Mouse (Mus musculus) midbrain, postnatal 0 days (tissue): ENCODE data around the gene Tns3. TPM values are rescaled to one million over a fixed set of nuclear protein-coding genes. Genes with fewer than 3 reads are reported as not detected.
A peak's percentile ranks its signal among the peaks of the same experiment; 100 is the strongest.

Experiments used
- ATAC-seq: fragments of 200-750 bp; cut with Nextera tagmentation; 2 replicates; pipeline ENCODE4 v1.8.0; 2017; ENCODE audit warnings: moderate number of reproducible peaks, mild to moderate bottlenecking, moderate TSS enrichment, moderate library complexity; ENCODE audit not compliant: low FRiP score
- DNase-seq: peaks from one replicate; pipeline ENCODE4 v3.0.0-alpha.2; 2015; ENCODE audit warnings: low spot score
- H3K27ac ChIP-seq: fragments of 300-500 bp; sonication (generic); 2 replicates; pipeline ENCODE4 v1.5.1; 2014; ENCODE audit warnings: low read depth, mild to moderate bottlenecking, low read length, mixed read lengths
- H3K27me3 ChIP-seq: fragments of 300-500 bp; sonication (generic); 2 replicates; pipeline ENCODE4 v1.6.1; 2014; ENCODE audit warnings: low read length, control low read depth, mixed read lengths; ENCODE audit not compliant: insufficient read depth
- H3K36me3 ChIP-seq: fragments of 300-500 bp; sonication (generic); 2 replicates; pipeline ENCODE4 v1.6.1; 2014; ENCODE audit warnings: low read length, control low read depth, mixed read lengths; ENCODE audit not compliant: insufficient read depth
- H3K4me1 ChIP-seq: fragments of 300-500 bp; sonication (generic); 2 replicates; pipeline ENCODE4 v1.6.1; 2014; ENCODE audit warnings: mild to moderate bottlenecking, control low read depth, antibody characterized with exemption, low read length, mixed read lengths; ENCODE audit not compliant: insufficient read depth
- H3K4me2 ChIP-seq: fragments of 300-500 bp; sonication (generic); 2 replicates; pipeline ENCODE4 v1.6.1; 2014; ENCODE audit warnings: low read depth, mild to moderate bottlenecking, low read length, mixed read lengths; ENCODE audit not compliant: poor library complexity, severe bottlenecking
- H3K4me3 ChIP-seq: fragments of 300-500 bp; sonication (generic); 2 replicates; pipeline ENCODE4 v1.5.1; 2014; ENCODE audit warnings: low read depth, mild to moderate bottlenecking, low read length, moderate library complexity
- H3K9ac ChIP-seq: fragments of 300-500 bp; sonication (generic); replicated peaks from 2 replicates; pipeline ENCODE4 v1.6.1; 2014; ENCODE audit warnings: mild to moderate bottlenecking, low read length, moderate library complexity, mixed read lengths; ENCODE audit not compliant: poor library complexity, severe bottlenecking
- H3K9me3 ChIP-seq: fragments of 300-500 bp; sonication (generic); 2 replicates; pipeline ENCODE4 v1.6.1; 2016; ENCODE audit warnings: low read length, control low read depth
- CTCF ChIP-seq: IDR thresholded peaks from 2 replicates; pipeline ENCODE4 v1.5.1; 2016; ENCODE audit warnings: antibody characterized with exemption, mild to moderate bottlenecking
- WGBS: fragments of 180-500 bp; shearing (Covaris S2); extraction: QIAGEN DNeasy Blood & Tissue Kit; methylation state at CpG from one replicate; pipeline ENCODE4 v1.1.7; 2014; 5-methylcytosine and 5-hydroxymethylcytosine counted together
- polyA plus RNA-seq: library from polyadenylated mRNA; unstranded; fragments of >200 nt; fragmentation: Nextera tagmentation; extraction: Ambion mirVana; gene quantifications from 2 replicates; pipeline ENCODE4 v1.2.1, GENCODE M21; 2015
- total RNA-seq: library from RNA; depleted of rRNA; stranded (reverse); fragments of >200 nt; gene quantifications from 2 replicates; pipeline ENCODE4 v1.2.3, GENCODE M21; 2014

Gene Tns3
- total and polyA plus RNA-seq, 2 experiments from 2014 or later: 4.9 to 38.7 TPM

- peak; percentile 89 for TF ChIP-seq CTCF
- no peak overlapping the region for H3K4me2 ChIP-seq
- no peaks in the 10 kb centered on the region for H3K9me3 ChIP-seq
- 0 out of 2 replicates have a peak, but pooled peaks cover 3% of the 10 kb centered on the region for H3K4me1 ChIP-seq
- H3K27me3 ChIP-seq: no peaks in the 10 kb centered on the region
- WGBS: 38% methylated on average over 10 of the region's 10 CpGs
- no peak overlapping the region for H3K4me3 ChIP-seq
- H3K9ac ChIP-seq: no peak overlapping the region
- no peak overlapping the region for H3K27ac ChIP-seq
- ATAC-seq (peak; percentile 58), DNase-seq (peak; percentile 89)
- H3K36me3 ChIP-seq: peaks cover 3% of the 10 kb centered on the region; the same call in 1 of the 2 replicates
These were observed 140.8 kb downstream of the Tns3 start for GRCm38 (mm10) chr11:8523344-8524126.

DNA sequence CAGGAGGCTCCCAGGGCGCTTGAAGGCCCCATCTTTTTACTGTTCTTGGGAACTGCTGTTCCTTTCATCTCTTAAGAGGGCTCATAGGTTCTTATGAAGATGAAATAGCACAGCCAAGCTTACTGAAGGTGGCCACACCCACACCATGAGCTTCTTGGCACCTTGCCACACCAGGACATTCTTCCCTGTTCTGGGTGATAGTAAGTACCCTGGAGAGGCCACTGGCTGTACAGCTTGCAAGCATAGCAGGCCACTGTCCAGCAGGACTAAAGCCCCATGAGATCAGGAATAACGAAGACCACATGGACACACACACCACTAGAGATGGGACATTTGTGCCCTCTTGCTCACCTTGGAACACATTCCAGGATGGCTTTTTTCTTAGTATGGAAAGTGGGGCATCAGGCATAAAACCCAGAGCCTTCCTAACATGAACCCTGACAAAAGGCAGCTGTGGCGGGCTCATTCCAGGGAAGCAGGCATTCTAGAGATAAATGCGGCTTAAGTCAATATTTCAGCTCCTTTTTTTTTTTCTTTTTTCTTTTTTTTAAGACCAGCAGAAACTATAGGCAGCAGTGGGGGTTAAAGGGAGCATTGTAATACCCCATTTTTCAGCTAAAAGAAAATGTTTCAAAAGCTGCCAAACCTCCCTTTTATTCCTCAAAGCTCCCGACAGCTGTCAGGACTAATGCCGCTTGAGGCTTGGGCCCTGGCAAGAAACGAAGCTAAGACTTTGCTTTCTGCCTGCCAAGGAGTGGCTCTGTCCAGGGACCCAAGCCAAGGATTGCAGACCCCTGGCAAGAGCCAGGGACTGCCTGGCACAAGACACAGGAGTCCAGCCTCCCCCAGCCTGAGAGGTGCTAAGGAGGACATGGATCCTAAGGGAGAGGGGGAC, 150.7 kb downstream of the Tns3 start:
- H3K27ac ChIP-seq: peak overlapping the region; percentile 26
- TF ChIP-seq CTCF: no peak
- 33% methylated on average over 7 of the region's 7 CpGs for WGBS
- H3K4me1 ChIP-seq: no peaks in the 10 kb centered on the region
- no peaks in the 10 kb centered on the region for H3K36me3 ChIP-seq
- ATAC-seq (peak; percentile 60), DNase-seq (peak; percentile 86)
- H3K27me3 ChIP-seq: no peaks in the 10 kb centered on the region
- H3K9ac ChIP-seq: no peak overlapping the region
- no peaks in the 10 kb centered on the region for H3K9me3 ChIP-seq
- no peak overlapping the region for H3K4me2 ChIP-seq
- H3K4me3 ChIP-seq: no peak overlapping the region

- H3K9me3 ChIP-seq: no peaks in the 10 kb centered on the region
- no peaks in the 10 kb centered on the region for H3K36me3 ChIP-seq
- H3K27ac ChIP-seq: no peak overlapping the region
- TF ChIP-seq CTCF: no peak
- H3K4me2 ChIP-seq: no peak overlapping the region
- no peaks in the 10 kb centered on the region for H3K4me1 ChIP-seq
- 48% methylated on average over 2 of the region's 2 CpGs for WGBS
- H3K27me3 ChIP-seq: no peaks in the 10 kb centered on the region
- H3K4me3 ChIP-seq: no peak overlapping the region
- ATAC-seq (no peak), DNase-seq (no peak)
- H3K9ac ChIP-seq: no peak overlapping the region
These were observed 154.0 kb downstream of the Tns3 start for GRCm38 (mm10) chr11:8510294-8510693.

DNA sequence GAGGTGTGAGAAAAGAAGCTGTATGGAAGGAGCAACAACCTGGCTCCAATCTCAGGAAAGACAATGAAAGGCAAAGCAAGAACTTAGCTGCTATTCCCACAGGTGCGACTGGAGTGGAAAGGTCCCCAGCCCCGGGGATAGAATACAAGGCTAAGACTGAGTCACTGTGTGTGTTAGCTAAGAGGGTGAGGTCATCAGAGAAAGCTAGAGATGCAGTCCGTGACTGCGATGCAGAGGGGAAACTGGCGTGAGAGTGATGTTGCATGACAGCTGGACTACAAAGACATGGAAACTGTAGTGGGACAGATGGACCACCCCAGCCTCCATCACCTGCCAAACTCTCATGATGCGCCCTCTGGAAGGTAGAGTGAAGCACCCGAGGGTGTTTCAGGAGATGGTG, 154.7 kb downstream of the Tns3 start:
- Histone ChIP-seq H3K4me1 (no peaks in the 10 kb centered on the region), H3K9ac (no peak overlapping the region), H3K4me2 (no peak overlapping the region), H3K4me3 (no peak overlapping the region), H3K27ac (no peak overlapping the region), H3K36me3 (no peaks in the 10 kb centered on the region), H3K27me3 (no peaks in the 10 kb centered on the region), H3K9me3 (no peaks in the 10 kb centered on the region)
- 91% methylated on average over 7 of the region's 7 CpGs for WGBS
- no peak for DNase-seq
- TF ChIP-seq CTCF: no peak
- no peak for ATAC-seq

DNA sequence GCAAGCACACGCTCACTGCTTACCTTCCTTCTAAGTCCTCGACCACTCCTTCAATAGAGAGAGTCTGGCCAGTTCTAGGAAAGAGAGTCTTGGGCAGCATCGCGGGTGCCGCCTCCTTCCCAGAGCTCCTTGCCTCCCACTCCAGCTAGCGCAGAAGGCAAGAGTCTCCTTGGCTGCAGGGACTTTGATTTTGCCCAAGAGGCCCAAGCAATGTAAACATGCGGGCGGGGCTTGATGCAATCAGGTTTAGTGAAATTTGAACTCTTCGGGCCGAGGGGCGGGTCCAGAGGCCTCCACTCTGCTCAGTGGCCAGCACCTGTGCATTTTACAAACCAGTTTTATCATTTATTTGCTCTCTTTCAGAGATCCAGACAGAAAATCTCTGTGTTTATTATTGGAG, 160.6 kb downstream of the Tns3 start:
- no peaks in the 10 kb centered on the region for H3K36me3 ChIP-seq
- H3K27ac ChIP-seq: no peak overlapping the region
- 41% methylated on average over 11 of the region's 11 CpGs for WGBS
- no peaks in the 10 kb centered on the region for H3K9me3 ChIP-seq
- no peak for TF ChIP-seq CTCF
- DNase-seq (no peak), ATAC-seq (no peak)
- H3K4me1 ChIP-seq: no peaks in the 10 kb centered on the region
- H3K4me3 ChIP-seq: no peak overlapping the region
- H3K27me3 ChIP-seq: no peaks in the 10 kb centered on the region
- H3K4me2 ChIP-seq: no peak overlapping the region
- no peak overlapping the region for H3K9ac ChIP-seq

DNA sequence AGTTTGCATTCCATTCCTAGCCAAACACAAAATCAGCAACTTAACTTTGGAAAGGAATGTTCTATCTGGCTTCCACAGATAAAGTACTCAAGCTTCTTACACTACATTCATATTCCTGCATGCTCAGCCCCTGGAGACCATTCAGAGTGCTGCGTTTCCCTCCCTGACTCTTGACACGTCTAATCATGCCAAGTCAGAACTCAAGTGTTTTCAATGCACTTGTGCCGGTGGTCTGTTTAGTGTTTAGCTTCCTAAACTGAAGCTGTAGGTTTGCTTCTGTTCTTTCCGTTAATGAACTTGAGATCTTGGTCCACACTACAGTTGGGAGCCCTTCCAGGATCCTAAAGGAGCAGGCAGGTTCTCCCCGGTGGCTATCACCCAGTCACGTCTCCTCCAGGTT, 163.5 kb downstream of the Tns3 start:
- H3K4me3 ChIP-seq: no peak overlapping the region
- H3K4me2 ChIP-seq: no peak overlapping the region
- H3K36me3 ChIP-seq: no peaks in the 10 kb centered on the region
- no peak for TF ChIP-seq CTCF
- H3K4me1 ChIP-seq: 0 out of 2 replicates have a peak, but pooled peaks cover 3% of the 10 kb centered on the region
- H3K27ac ChIP-seq: no peak overlapping the region
- H3K9ac ChIP-seq: no peak overlapping the region
- H3K9me3 ChIP-seq: no peaks in the 10 kb centered on the region
- H3K27me3 ChIP-seq: no peaks in the 10 kb centered on the region
- no peak for DNase-seq
- ATAC-seq: no peak
- WGBS: 86% methylated on average over 6 of the region's 6 CpGs
